Mouse (Mus musculus): Measurements from ENCODE around the gene U2af1l4. TPM values are rescaled to one million over a fixed set of nuclear protein-coding genes. Genes with fewer than 3 reads are reported as not detected.

Gene U2af1l4
- polyA plus RNA-seq, 1 experiment = 31.6 TPM

DNA sequence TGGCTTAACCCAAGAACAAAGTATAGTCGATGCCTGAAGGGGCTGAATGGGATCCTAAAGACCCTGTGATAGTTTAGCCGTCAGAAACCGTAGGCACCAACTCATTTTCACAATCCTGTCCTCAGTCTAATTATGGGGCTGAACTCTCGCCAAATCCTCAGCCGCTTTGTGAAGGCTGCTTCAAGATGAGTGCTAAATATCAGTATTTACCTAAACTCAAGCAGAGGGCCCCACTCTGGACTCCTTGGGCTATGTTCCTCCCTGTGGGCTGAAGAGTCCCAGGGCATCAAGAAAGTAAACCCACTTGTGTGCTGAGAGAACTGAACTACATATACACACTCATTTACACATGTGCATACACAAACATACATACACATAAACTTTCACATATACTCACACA is 33.7 kb downstream of the U2af1l4 start:
- Histone ChIP-seq H3K4me3 (ENCODE audit: extremely low read depth, insufficient read depth, insufficient read length) (no peak overlapping the region), H3K27ac (ENCODE audit: insufficient read depth, low read length) (no peak overlapping the region), H3K27me3 (ENCODE audit: control insufficient read depth, insufficient read depth, low read length) (no peaks in the 10 kb centered on the region), H3K36me3 (ENCODE audit: control insufficient read depth, insufficient read depth, low read length) (no peaks in the 10 kb centered on the region), H3K4me1 (ENCODE audit: control insufficient read depth, insufficient read depth, insufficient read length) (peaks cover 10% of the 10 kb centered on the region; the same call in 1 of the 2 replicates)
- 81% methylated on average over 5 of the region's 5 CpGs for WGBS
- no peak for DNase-seq (ENCODE audit: low read depth in 1 of 2, low spot score in 2 of 2)
- TF ChIP-seq CTCF (IDR thresholded peaks at IDR 0.05; ENCODE audit: extremely low read depth, insufficient read depth, insufficient read length, insufficient replicate concordance) (no peak), POLR2A (IDR thresholded peaks at IDR 0.05; ENCODE audit: low read depth, low read length) (no peak)

DNA sequence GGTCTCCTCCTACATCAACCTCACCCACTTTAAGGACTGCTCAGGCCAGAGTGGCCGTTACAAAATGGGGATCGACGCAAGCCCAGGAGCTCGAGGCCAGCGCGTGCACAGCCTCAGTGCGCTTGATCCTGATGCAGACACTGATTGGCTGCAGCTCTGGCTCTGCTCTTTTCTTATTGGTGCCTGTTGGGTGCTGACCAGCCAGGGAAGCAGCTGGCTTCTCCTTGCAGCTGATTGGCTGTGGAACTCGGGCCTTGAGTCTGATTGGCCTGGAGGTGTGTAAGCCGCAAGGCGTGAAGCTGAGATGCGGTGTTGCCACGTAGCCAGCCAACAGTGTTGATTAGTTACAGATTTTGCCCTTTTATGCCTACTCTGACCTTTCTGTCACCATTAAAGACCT is 35.7 kb downstream of the U2af1l4 start, which contains the start of gene Zbtb32:
TSS of gene Zbtb32 (minus strand) at position 124 of the 400 bp plus-strand sequence.
- peaks cover 6% of the 10 kb centered on the region; the same call in 1 of the 2 replicates for H3K4me1 ChIP-seq (ENCODE audit: control insufficient read depth, insufficient read depth, insufficient read length)
- no peaks in the 10 kb centered on the region for H3K36me3 ChIP-seq (ENCODE audit: control insufficient read depth, insufficient read depth, low read length)
- no peak within 1 kb of the TSS for H3K27ac ChIP-seq (ENCODE audit: insufficient read depth, low read length)
- TF ChIP-seq CTCF (IDR thresholded peaks at IDR 0.05; ENCODE audit: extremely low read depth, insufficient read depth, insufficient read length, insufficient replicate concordance) (no peak), POLR2A (IDR thresholded peaks at IDR 0.05; ENCODE audit: low read depth, low read length) (no peak)
- no peak within 1 kb of the TSS for H3K4me3 ChIP-seq (ENCODE audit: extremely low read depth, insufficient read depth, insufficient read length)
- H3K27me3 ChIP-seq (ENCODE audit: control insufficient read depth, insufficient read depth, low read length) = no peaks in the 10 kb centered on the region
- DNase-seq (ENCODE audit: low read depth in 1 of 2, low spot score in 2 of 2) = no peak
- 93% methylated on average over 12 of the region's 12 CpGs for WGBS

DNA sequence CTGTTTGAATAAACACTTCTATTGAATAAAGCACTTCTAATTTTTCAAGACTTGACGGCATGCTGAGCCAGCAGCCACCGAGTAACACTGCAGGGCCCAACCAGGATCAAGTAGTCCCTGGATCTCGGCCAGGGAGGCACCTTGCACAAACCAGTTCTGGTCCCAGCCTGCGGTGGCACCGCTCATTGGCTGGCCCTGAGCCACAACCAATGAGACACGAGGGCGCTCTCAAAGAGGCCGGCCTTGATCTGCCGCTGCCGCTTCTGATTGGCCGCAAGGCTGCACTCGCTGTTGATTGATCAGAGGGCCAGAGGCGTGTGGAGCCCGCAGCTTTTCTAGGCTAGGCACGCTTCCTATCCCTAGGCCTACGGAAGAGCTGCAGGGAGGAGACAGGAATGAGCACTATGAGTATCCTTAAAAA is 36.8 kb downstream of the U2af1l4 start:
- 4% methylated on average over 16 of the region's 16 CpGs for WGBS
- Histone ChIP-seq H3K4me3 (ENCODE audit: extremely low read depth, insufficient read depth, insufficient read length) (no peak overlapping the region), H3K27ac (ENCODE audit: insufficient read depth, low read length) (no peak overlapping the region)

DNA sequence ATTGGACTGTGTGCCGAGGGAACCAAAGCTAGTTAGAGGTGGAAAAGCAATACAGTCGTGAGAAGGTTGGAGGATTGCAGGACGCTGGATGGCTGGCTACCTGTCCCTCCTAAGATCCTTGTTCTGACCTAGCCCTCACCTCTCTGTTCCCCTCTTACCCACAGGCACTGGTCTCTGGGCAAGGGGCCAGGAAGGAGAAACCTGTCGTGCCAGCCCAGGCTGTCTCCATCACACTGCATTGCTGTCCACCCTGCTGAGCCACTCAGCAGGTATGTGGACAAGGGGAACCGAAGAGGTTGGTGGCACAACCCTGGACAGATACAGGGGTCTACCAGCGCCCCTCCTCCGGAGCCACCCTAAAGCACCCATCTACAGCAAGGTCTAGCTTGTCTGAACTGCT is 37.5 kb downstream of the U2af1l4 start:
- TF ChIP-seq CTCF (IDR thresholded peaks at IDR 0.05; ENCODE audit: extremely low read depth, insufficient read depth, insufficient read length, insufficient replicate concordance) = no peak
- no peak for TF ChIP-seq POLR2A (IDR thresholded peaks at IDR 0.05; ENCODE audit: low read depth, low read length)
- WGBS = 79% methylated on average over 7 of the region's 7 CpGs
- Histone ChIP-seq H3K27me3 (ENCODE audit: control insufficient read depth, insufficient read depth, low read length) (no peaks in the 10 kb centered on the region), H3K36me3 (ENCODE audit: control insufficient read depth, insufficient read depth, low read length) (no peaks in the 10 kb centered on the region), H3K4me1 (ENCODE audit: control insufficient read depth, insufficient read depth, insufficient read length) (no peaks in the 10 kb centered on the region), H3K27ac (ENCODE audit: insufficient read depth, low read length) (no peak overlapping the region), H3K4me3 (ENCODE audit: extremely low read depth, insufficient read depth, insufficient read length) (no peak overlapping the region)
- DNase-seq (ENCODE audit: low read depth in 1 of 2, low spot score in 2 of 2) = no peak

More for the DNA sequence above, 36.8 kb downstream of the U2af1l4 start:
- DNase-seq (ENCODE audit: low read depth in 1 of 2, low spot score in 2 of 2) = peak in 1 of 2 experiments; percentile 48
- Histone ChIP-seq H3K36me3 (ENCODE audit: control insufficient read depth, insufficient read depth, low read length) (no peaks in the 10 kb centered on the region), H3K4me1 (ENCODE audit: control insufficient read depth, insufficient read depth, insufficient read length) (no peaks in the 10 kb centered on the region), H3K27me3 (ENCODE audit: control insufficient read depth, insufficient read depth, low read length) (no peaks in the 10 kb centered on the region)
- no peak for TF ChIP-seq POLR2A (IDR thresholded peaks at IDR 0.05; ENCODE audit: low read depth, low read length)
- TF ChIP-seq CTCF (IDR thresholded peaks at IDR 0.05; ENCODE audit: extremely low read depth, insufficient read depth, insufficient read length, insufficient replicate concordance) = no peak

DNA sequence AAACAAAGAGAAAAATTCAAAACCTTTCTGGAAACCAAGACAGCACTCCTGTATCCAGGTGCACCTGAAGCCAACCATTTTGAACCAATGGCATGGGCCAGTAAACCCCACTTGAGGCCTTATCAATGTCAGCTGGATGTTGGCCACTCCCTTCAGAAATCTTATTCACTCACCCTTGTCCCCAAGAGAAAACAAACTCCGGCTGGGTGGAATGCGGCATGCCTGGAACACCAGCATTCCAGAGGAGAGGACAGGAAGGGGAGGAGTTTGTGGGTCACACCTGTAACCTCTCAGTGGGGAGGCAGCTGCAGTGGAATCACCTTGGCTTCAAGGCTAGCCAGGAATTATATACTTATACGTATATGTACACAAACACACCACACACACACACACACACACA is 39.5 kb downstream of the U2af1l4 start:
- WGBS = 82% methylated on average over 3 of the region's 3 CpGs
- H3K36me3 ChIP-seq (ENCODE audit: control insufficient read depth, insufficient read depth, low read length) = no peaks in the 10 kb centered on the region
- H3K27ac ChIP-seq (ENCODE audit: insufficient read depth, low read length) = no peak overlapping the region
- H3K4me1 ChIP-seq (ENCODE audit: control insufficient read depth, insufficient read depth, insufficient read length) = no peaks in the 10 kb centered on the region
- TF ChIP-seq CTCF (IDR thresholded peaks at IDR 0.05; ENCODE audit: extremely low read depth, insufficient read depth, insufficient read length, insufficient replicate concordance) = no peak
- TF ChIP-seq POLR2A (IDR thresholded peaks at IDR 0.05; ENCODE audit: low read depth, low read length) = no peak
- no peak overlapping the region for H3K4me3 ChIP-seq (ENCODE audit: extremely low read depth, insufficient read depth, insufficient read length)
- H3K27me3 ChIP-seq (ENCODE audit: control insufficient read depth, insufficient read depth, low read length) = no peaks in the 10 kb centered on the region
- no peak for DNase-seq (ENCODE audit: low read depth in 1 of 2, low spot score in 2 of 2)

DNA sequence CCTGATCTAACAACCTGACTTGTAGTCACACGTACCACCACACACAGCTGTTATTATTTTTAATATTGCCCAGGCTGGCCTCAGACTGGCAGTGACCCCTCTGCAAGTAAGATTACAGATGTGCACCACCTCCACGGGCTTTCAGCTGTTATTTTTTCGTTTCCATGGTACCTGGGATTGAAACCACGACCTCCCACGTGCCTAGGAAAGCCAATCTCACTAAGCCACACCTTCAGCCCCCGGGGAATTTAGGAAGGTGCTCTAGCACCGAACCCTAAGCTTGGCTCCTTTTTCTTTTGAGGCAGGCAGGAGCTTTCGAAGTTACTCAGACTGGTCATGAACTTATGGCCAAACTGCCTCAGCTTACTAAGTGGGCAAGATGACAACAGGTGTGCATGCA is 41.3 kb downstream of the U2af1l4 start:
- WGBS = 47% methylated on average over 8 of the region's 8 CpGs
- no peaks in the 10 kb centered on the region for H3K27me3 ChIP-seq (ENCODE audit: control insufficient read depth, insufficient read depth, low read length)
- DNase-seq (ENCODE audit: low read depth in 1 of 2, low spot score in 2 of 2) = no peak
- no peaks in the 10 kb centered on the region for H3K4me1 ChIP-seq (ENCODE audit: control insufficient read depth, insufficient read depth, insufficient read length)
- H3K27ac ChIP-seq (ENCODE audit: insufficient read depth, low read length) = no peak overlapping the region
- no peaks in the 10 kb centered on the region for H3K36me3 ChIP-seq (ENCODE audit: control insufficient read depth, insufficient read depth, low read length)
- no peak for TF ChIP-seq CTCF (IDR thresholded peaks at IDR 0.05; ENCODE audit: extremely low read depth, insufficient read depth, insufficient read length, insufficient replicate concordance)
- no peak for TF ChIP-seq POLR2A (IDR thresholded peaks at IDR 0.05; ENCODE audit: low read depth, low read length)
- no peak overlapping the region for H3K4me3 ChIP-seq (ENCODE audit: extremely low read depth, insufficient read depth, insufficient read length)

DNA sequence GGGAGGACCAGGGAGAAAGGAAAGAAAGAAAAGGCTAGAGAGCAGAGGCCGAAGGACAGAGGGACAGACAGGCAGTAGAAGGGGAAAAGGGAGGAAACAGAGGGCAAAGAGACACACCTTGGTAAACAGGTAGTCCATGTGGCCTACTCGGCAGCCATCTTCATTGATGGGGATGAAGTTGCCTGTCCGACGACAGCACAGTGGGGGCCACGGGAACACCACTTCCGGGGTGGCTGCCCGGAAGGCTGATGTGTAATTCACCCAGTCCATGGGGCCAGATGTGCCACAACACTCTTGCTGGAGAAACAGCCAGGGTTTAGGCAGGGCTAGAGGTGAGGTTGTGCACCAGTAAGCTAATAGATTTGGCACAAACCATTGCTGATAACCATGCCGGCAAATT is 41.8 kb downstream of the U2af1l4 start:
- no peaks in the 10 kb centered on the region for H3K4me1 ChIP-seq (ENCODE audit: control insufficient read depth, insufficient read depth, insufficient read length)
- no peak for TF ChIP-seq POLR2A (IDR thresholded peaks at IDR 0.05; ENCODE audit: low read depth, low read length)
- no peak for TF ChIP-seq CTCF (IDR thresholded peaks at IDR 0.05; ENCODE audit: extremely low read depth, insufficient read depth, insufficient read length, insufficient replicate concordance)
- no peaks in the 10 kb centered on the region for H3K27me3 ChIP-seq (ENCODE audit: control insufficient read depth, insufficient read depth, low read length)
- H3K4me3 ChIP-seq (ENCODE audit: extremely low read depth, insufficient read depth, insufficient read length) = no peak overlapping the region
- 87% methylated on average over 8 of the region's 8 CpGs for WGBS
- no peak overlapping the region for H3K27ac ChIP-seq (ENCODE audit: insufficient read depth, low read length)
- DNase-seq (ENCODE audit: low read depth in 1 of 2, low spot score in 2 of 2) = no peak
- no peaks in the 10 kb centered on the region for H3K36me3 ChIP-seq (ENCODE audit: control insufficient read depth, insufficient read depth, low read length)
